Comparison of ENCODE assay signal across 11 mouse cellular contexts in genomic region chr8:13685674-13686314, GRCm38 (mm10). TPM values are rescaled to one million over a fixed set of nuclear protein-coding genes. Genes with fewer than 3 reads are reported as not detected.
DNase-seq lines count a peak whose midpoint lies in the region; ATAC-seq and TF ChIP-seq lines count a peak whose summit lies in the region.
"Had no signal": no experiment of that assay in that cellular context is flagged by ENCODE, and none has a peak within 500 bp of the region (broad histone marks: within the 10 kb centered on the region; RNA-seq: fewer than 3 reads in every experiment).

No protein-coding gene starts in this region.

- 86% methylated on average over 16 of the region's 16 CpGs for WGBS in heart, postnatal 0 days
- WGBS in midbrain, embryonic 10.5 days, result 91% methylated on average over 16 of the region's 16 CpGs

- H3K4me2 ChIP-seq in heart, postnatal 0 days (ENCODE audit: low read depth, low read length), result no peak overlapping the region

- H3K27ac ChIP-seq in heart, postnatal 0 days (ENCODE audit: low read depth), result peak overlapping the region; percentile 7; the same call in 1 of the 2 replicates
- H3K27ac ChIP-seq in midbrain, embryonic 10.5 days (replicated peaks), result no peak overlapping the region

- DNase-seq in heart, postnatal 0 days (ENCODE audit: low spot score), result no peak
- DNase-seq in heart, postnatal 36 days, result no peak
- DNase-seq in cerebellum, postnatal 25 days, result peak; percentile 67 to 74
- no peak for DNase-seq in retina, postnatal 1 day
- DNase-seq in midbrain, embryonic 10.5 days (ENCODE audit: low spot score), result no peak
- DNase-seq in left cerebral cortex, postnatal 25 days (ENCODE audit: low spot score in 2 of 2), result no peak

- no peak for ATAC-seq in heart, postnatal 0 days (ENCODE audit: insufficient read depth, low read depth)
- ATAC-seq in CD4-positive, CD25-positive, alpha-beta regulatory T cell, adult 4 months, result peak; percentile 10
- peak; percentile 72 for ATAC-seq in neutrophil, adult 5-6 weeks (ENCODE audit: extremely low read depth, insufficient number of reproducible peaks, low FRiP score, poor library complexity, severe bottlenecking)

- H3K9ac ChIP-seq in heart, postnatal 0 days (replicated peaks; ENCODE audit: low read depth, low read length), result no peak overlapping the region

- intact Hi-C loops in heart, postnatal 36 days (cut with DNase I), result no loop called here
- intact Hi-C loops in left cerebral cortex, postnatal 25 days (cut with DNase I), result no loop called here

- no peak for TF ChIP-seq EP300 in heart, postnatal 0 days (IDR thresholded peaks at IDR 0.05; ENCODE audit: low read depth)

- no peaks in the 10 kb centered on the region for H3K36me3 ChIP-seq in heart, postnatal 0 days (replicated peaks; ENCODE audit: control insufficient read depth, insufficient read depth, low read length)
- no peaks in the 10 kb centered on the region for H3K36me3 ChIP-seq in midbrain, embryonic 10.5 days

- H3K9me3 ChIP-seq in heart, postnatal 0 days (replicated peaks; ENCODE audit: control insufficient read depth, low read length), result no peaks in the 10 kb centered on the region
- 0 out of 2 replicates have a peak, but pooled peaks cover 3% of the 10 kb centered on the region for H3K9me3 ChIP-seq in midbrain, embryonic 10.5 days (replicated peaks)

- H3K4me1 ChIP-seq in heart, postnatal 0 days (ENCODE audit: control insufficient read depth, insufficient read depth), result no peaks in the 10 kb centered on the region
- peaks cover 7% of the 10 kb centered on the region for H3K4me1 ChIP-seq in midbrain, embryonic 10.5 days

- TF ChIP-seq CTCF in heart, postnatal 0 days (IDR thresholded peaks at IDR 0.05; ENCODE audit: low read depth), result no peak

- no peaks in the 10 kb centered on the region for H3K27me3 ChIP-seq in heart, postnatal 0 days (ENCODE audit: control insufficient read depth, insufficient read depth, low read length)
- H3K27me3 ChIP-seq in midbrain, embryonic 10.5 days (ENCODE audit: low read depth, poor library complexity, severe bottlenecking), result no peaks in the 10 kb centered on the region

- no peak overlapping the region for H3K4me3 ChIP-seq in heart, postnatal 0 days (ENCODE audit: low read depth, low read length)
- H3K4me3 ChIP-seq in midbrain, embryonic 10.5 days, result no peak overlapping the region
- H3K4me3 ChIP-seq: erythroblast, embryonic 14.5 days had no signal

RNA-seq across cellular contexts. Expression of gene Rasa3, which starts 8.4 kb away (rescaled TPM):
- total RNA-seq in heart, postnatal 0 days (2014; rRNA removed; ENCODE audit: low replicate concordance), result 27.7 and 29.9 TPM in 2 replicates
- polyA plus RNA-seq in heart, postnatal 0 days (2015; fragmentation: Nextera tagmentation; extraction: Ambion mirVana), result 11.8 and 13.2 TPM in 2 replicates
- 10 to 100 TPM; 18.0 to 21.1 TPM for total RNA-seq in heart, postnatal 36 days (2021)
- polyA plus RNA-seq in CD4-positive, CD25-positive, alpha-beta regulatory T cell, adult 4 months (2017; shearing (Covaris generic)), result 100 to 1,000 TPM in 1 of 2 experiments, 10 to 100 TPM in 1; 77.3 to 195 TPM
- 437 and 443 TPM in 2 replicates for total RNA-seq in neutrophil, adult 5-6 weeks (2017)
- polyA plus RNA-seq in midbrain, embryonic 10.5 days (2016; fragmentation: Nextera tagmentation; extraction: Ambion mirVana), result 27.4 and 28.9 TPM in 2 replicates
- total RNA-seq in left cerebral cortex, postnatal 25 days (2021), result 10 to 100 TPM; 56.7 TPM

RNA-seq across cellular contexts. Expression of gene Cfap97d2, which starts 19.9 kb away (rescaled TPM):
- total RNA-seq in heart, postnatal 0 days (2014; rRNA removed; ENCODE audit: low replicate concordance), result not detected in 2 replicates
- polyA plus RNA-seq in heart, postnatal 0 days (2015; fragmentation: Nextera tagmentation; extraction: Ambion mirVana), result 0.10 TPM in 1 of 2 replicates, not detected in the other
- not detected for total RNA-seq in heart, postnatal 36 days (2021)
- not detected for polyA plus RNA-seq in CD4-positive, CD25-positive, alpha-beta regulatory T cell, adult 4 months (2017; shearing (Covaris generic))
- total RNA-seq in neutrophil, adult 5-6 weeks (2017), result not detected in 2 replicates
- 0.68 and 1.4 TPM in 2 replicates for polyA plus RNA-seq in midbrain, embryonic 10.5 days (2016; fragmentation: Nextera tagmentation; extraction: Ambion mirVana)
- total RNA-seq in left cerebral cortex, postnatal 25 days (2021), result 1 to 10 TPM in 1 of 2 experiments, under 1 TPM in 1; 0.76 to 1.4 TPM
- polyA plus RNA-seq: erythroblast, embryonic 14.5 days; heart, embryonic 16.5 days; small intestine, adult 2 months had no signal

Comparison
In these comparisons a context has a peak if more than half of its experiments do, and no peak if none do; other contexts are left out.
1. DNase-seq: peak in cerebellum, postnatal 25 days (2 of 2); none in heart, postnatal 0 days (single experiment), heart, postnatal 36 days (0 of 2), retina, postnatal 1 day (single experiment), midbrain, embryonic 10.5 days (single experiment) and left cerebral cortex, postnatal 25 days (0 of 2).